Mouse (Mus musculus): ENCODE data around the gene Pik3r6. TPM values are rescaled to one million over a fixed set of nuclear protein-coding genes. Genes with fewer than 3 reads are reported as not detected.

Gene Pik3r6
- polyA plus RNA-seq, 2 experiments = 1.3 to 1.5 TPM

DNA sequence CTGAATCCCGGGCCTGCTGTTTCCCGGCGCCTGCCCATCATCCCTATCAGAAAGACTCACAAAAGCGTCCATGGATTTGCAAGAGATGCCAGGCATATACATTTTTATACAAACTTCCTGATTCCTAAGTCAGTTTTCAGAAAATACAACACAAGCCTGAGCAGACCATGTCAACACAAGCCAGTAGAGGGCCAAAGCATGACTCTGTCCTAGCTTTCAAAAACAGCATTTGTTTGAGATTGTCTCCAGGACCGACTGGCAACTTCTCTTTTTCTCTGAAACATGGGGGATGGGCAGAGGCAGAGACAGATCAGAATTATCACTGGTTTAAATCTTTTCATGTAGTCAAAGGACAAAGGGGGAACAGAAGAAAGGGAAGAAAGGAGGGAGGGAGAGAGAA is 18.5 kb downstream of the Pik3r6 start:
- Histone ChIP-seq H3K4me3 (ENCODE audit: insufficient read depth in 1 of 2, low read depth in 2 of 2, low read length in 2 of 2) (no peak overlapping the region), H3K27ac (no peak overlapping the region), H3K4me2 (ENCODE audit: low read depth) (no peak overlapping the region), H3K36me3 (replicated peaks; ENCODE audit: control insufficient read depth, insufficient read depth, low read depth) (no peaks in the 10 kb centered on the region), H3K9me3 (ENCODE audit: control insufficient read depth, low read length) (no peaks in the 10 kb centered on the region), H3K27me3 (ENCODE audit: control insufficient read depth, insufficient read depth, low read length) (no peaks in the 10 kb centered on the region), H3K9ac (replicated peaks) (no peak overlapping the region), H3K4me1 (replicated peaks; ENCODE audit: control insufficient read depth in 2 of 2, insufficient read depth in 2 of 2, low read length in 1 of 2) (no peaks in the 10 kb centered on the region)
- no peak for TF ChIP-seq CTCF (IDR thresholded peaks at IDR 0.05; ENCODE audit: low read depth)
- no peak for DNase-seq (ENCODE audit: low read depth in 3 of 3, low spot score in 3 of 3)
- WGBS (ENCODE audit: insufficient replicate concordance) = 47% methylated on average over 5 of the region's 5 CpGs
- no peak for ATAC-seq (ENCODE audit: insufficient read depth)

DNA sequence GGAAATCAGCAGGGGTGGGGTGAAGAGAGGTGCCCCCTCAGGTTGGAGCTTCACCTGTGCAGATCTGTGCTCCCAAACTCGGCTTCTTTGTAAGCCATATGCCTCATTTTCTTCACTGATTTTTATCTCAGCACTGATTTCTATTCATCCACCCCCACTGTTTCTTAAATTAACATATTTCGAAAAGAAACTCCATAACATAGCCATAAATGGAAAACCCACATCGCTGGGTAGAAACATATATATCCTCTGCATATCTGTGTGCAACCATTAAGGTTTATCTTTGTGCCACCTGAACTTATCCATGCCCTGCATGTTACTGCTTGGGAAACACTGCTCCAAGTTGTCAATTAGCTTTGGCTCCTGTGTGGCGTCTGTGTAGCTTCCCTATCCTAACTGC is 23.6 kb downstream of the Pik3r6 start:
- ATAC-seq (ENCODE audit: insufficient read depth) (no peak), DNase-seq (ENCODE audit: low read depth in 3 of 3, low spot score in 3 of 3) (no peak)
- H3K4me3 ChIP-seq (ENCODE audit: insufficient read depth in 1 of 2, low read depth in 2 of 2, low read length in 2 of 2) = no peak overlapping the region
- no peak overlapping the region for H3K4me2 ChIP-seq (ENCODE audit: low read depth)
- H3K4me1 ChIP-seq (replicated peaks; ENCODE audit: control insufficient read depth in 2 of 2, insufficient read depth in 2 of 2, low read length in 1 of 2) = no peaks in the 10 kb centered on the region
- no peaks in the 10 kb centered on the region for H3K36me3 ChIP-seq (replicated peaks; ENCODE audit: control insufficient read depth, insufficient read depth, low read depth)
- H3K9me3 ChIP-seq (ENCODE audit: control insufficient read depth, low read length) = no peaks in the 10 kb centered on the region
- no peak overlapping the region for H3K9ac ChIP-seq (replicated peaks)
- no peaks in the 10 kb centered on the region for H3K27me3 ChIP-seq (ENCODE audit: control insufficient read depth, insufficient read depth, low read length)
- TF ChIP-seq EP300 (IDR thresholded peaks at IDR 0.05; ENCODE audit: low read depth) = no peak
- no peak for TF ChIP-seq CTCF (IDR thresholded peaks at IDR 0.05; ENCODE audit: low read depth)
- no peak overlapping the region for H3K27ac ChIP-seq
- 57% methylated on average over 4 of the region's 4 CpGs for WGBS (ENCODE audit: insufficient replicate concordance)

DNA sequence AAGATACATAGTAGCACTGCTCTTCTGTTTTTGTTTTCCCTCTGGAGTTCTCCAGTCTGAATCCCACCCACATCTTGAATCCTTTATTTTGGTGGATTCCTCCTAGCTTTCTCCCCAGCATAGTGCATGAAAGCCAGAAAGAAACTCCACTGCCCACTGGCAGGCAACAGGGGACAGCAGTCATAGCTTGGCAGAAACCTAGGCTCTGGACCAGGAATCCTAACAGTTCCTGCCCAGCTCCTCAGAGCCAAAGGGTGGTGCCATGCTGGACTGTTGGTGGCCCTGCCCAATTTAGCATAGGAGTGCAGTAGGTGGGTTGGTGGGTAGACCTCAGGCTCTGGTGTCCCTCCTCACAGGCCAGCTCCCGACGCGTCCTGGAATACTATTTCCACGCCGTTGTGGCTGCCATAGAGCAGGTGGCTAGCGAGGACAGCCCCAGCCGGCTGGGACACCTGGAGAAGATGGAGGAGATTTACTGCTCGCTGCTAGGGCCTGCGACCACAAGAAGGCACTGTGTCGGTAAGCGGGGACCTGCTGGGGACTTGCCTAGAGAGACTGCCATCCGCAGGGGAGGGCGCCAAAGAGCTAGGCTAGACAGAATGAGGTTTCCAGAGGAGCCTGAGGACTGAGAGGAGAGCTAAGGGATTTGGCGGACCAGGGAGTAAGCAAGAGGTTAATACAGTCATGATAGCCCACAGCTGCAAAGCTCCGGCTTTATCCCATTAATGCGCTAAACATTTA is 28.4 kb downstream of the Pik3r6 start:
- H3K27ac ChIP-seq = no peak overlapping the region
- no peaks in the 10 kb centered on the region for H3K27me3 ChIP-seq (ENCODE audit: control insufficient read depth, insufficient read depth, low read length)
- DNase-seq (ENCODE audit: low read depth in 3 of 3, low spot score in 3 of 3) = no peak
- TF ChIP-seq CTCF (IDR thresholded peaks at IDR 0.05; ENCODE audit: low read depth) (peak; percentile 53), EP300 (IDR thresholded peaks at IDR 0.05; ENCODE audit: low read depth) (no peak)
- no peak overlapping the region for H3K9ac ChIP-seq (replicated peaks)
- WGBS (ENCODE audit: insufficient replicate concordance) = 47% methylated on average over 16 of the region's 16 CpGs
- no peaks in the 10 kb centered on the region for H3K4me1 ChIP-seq (replicated peaks; ENCODE audit: control insufficient read depth in 2 of 2, insufficient read depth in 2 of 2, low read length in 1 of 2)
- no peaks in the 10 kb centered on the region for H3K9me3 ChIP-seq (ENCODE audit: control insufficient read depth, low read length)
- no peak overlapping the region for H3K4me2 ChIP-seq (ENCODE audit: low read depth)
- no peak for ATAC-seq (ENCODE audit: insufficient read depth)
- no peak overlapping the region for H3K4me3 ChIP-seq (ENCODE audit: insufficient read depth in 1 of 2, low read depth in 2 of 2, low read length in 2 of 2)
- no peaks in the 10 kb centered on the region for H3K36me3 ChIP-seq (replicated peaks; ENCODE audit: control insufficient read depth, insufficient read depth, low read depth)

DNA sequence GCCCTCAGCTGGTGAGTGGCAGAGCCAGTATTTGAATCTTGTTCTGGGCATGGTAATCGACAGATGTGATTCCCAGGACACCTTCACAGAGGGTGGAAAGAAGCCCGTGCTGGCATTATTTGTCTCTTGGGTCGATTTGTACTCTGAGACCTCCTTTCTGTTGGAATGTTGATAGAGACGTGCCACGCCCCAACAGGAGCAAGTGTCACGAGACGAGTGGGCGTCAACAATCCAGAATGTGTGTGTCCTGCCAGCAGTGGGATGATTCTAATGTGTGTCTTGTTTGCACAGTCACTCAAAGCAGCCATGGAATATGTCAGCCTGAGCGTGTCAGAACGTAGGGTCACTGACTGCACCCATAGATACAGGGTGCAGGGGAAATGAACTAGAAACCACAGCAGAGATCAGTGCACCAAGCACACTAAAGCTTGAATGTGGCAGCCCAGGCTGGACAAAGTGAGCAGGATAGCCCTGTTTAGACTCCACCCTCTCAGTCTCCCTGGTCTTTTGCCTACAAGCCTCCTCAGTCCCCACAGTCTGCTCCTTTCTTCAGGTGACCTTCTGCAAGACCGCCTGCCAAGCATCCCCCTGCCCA is 29.2 kb downstream of the Pik3r6 start:
- Histone ChIP-seq H3K9ac (replicated peaks) (no peak overlapping the region), H3K36me3 (replicated peaks; ENCODE audit: control insufficient read depth, insufficient read depth, low read depth) (no peaks in the 10 kb centered on the region), H3K4me2 (ENCODE audit: low read depth) (no peak overlapping the region), H3K27me3 (ENCODE audit: control insufficient read depth, insufficient read depth, low read length) (no peaks in the 10 kb centered on the region), H3K4me3 (ENCODE audit: insufficient read depth in 1 of 2, low read depth in 2 of 2, low read length in 2 of 2) (no peak overlapping the region), H3K4me1 (replicated peaks; ENCODE audit: control insufficient read depth in 2 of 2, insufficient read depth in 2 of 2, low read length in 1 of 2) (no peaks in the 10 kb centered on the region), H3K9me3 (ENCODE audit: control insufficient read depth, low read length) (no peaks in the 10 kb centered on the region), H3K27ac (no peak overlapping the region)
- 63% methylated on average over 11 of the region's 11 CpGs for WGBS (ENCODE audit: insufficient replicate concordance)
- TF ChIP-seq EP300 (IDR thresholded peaks at IDR 0.05; ENCODE audit: low read depth) (no peak), CTCF (IDR thresholded peaks at IDR 0.05; ENCODE audit: low read depth) (no peak)
- ATAC-seq (ENCODE audit: insufficient read depth) (no peak), DNase-seq (ENCODE audit: low read depth in 3 of 3, low spot score in 3 of 3) (no peak)

DNA sequence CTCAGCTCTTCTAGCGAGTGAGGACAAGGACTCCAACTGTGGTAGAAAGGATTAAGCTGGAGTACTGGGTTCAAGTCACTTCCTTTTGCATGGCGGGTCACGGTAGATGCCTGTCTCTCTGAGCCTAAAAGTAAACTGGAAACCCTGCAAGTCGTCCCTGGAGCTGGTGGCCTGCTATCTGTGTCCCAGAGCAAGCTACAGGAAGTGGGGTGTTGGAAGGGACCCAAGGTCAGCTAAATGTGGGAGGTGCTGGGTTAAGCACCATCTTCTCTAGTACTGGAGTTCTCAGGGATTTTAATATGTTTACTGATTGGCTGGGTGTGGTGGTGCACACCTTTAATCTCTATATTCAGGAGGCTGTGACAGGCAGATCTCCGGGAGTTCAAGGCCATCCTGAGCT is 30.0 kb downstream of the Pik3r6 start:
- Histone ChIP-seq H3K4me1 (replicated peaks; ENCODE audit: control insufficient read depth in 2 of 2, insufficient read depth in 2 of 2, low read length in 1 of 2) (no peaks in the 10 kb centered on the region), H3K9me3 (ENCODE audit: control insufficient read depth, low read length) (no peaks in the 10 kb centered on the region), H3K27ac (no peak overlapping the region), H3K36me3 (replicated peaks; ENCODE audit: control insufficient read depth, insufficient read depth, low read depth) (no peaks in the 10 kb centered on the region), H3K9ac (replicated peaks) (no peak overlapping the region), H3K27me3 (ENCODE audit: control insufficient read depth, insufficient read depth, low read length) (no peaks in the 10 kb centered on the region), H3K4me3 (ENCODE audit: insufficient read depth in 1 of 2, low read depth in 2 of 2, low read length in 2 of 2) (no peak overlapping the region), H3K4me2 (ENCODE audit: low read depth) (no peak overlapping the region)
- WGBS (ENCODE audit: insufficient replicate concordance) = 52% methylated on average over 5 of the region's 5 CpGs
- TF ChIP-seq EP300 (IDR thresholded peaks at IDR 0.05; ENCODE audit: low read depth) = no peak
- TF ChIP-seq CTCF (IDR thresholded peaks at IDR 0.05; ENCODE audit: low read depth) = no peak
- no peak for ATAC-seq (ENCODE audit: insufficient read depth)
- DNase-seq (ENCODE audit: low read depth in 3 of 3, low spot score in 3 of 3) = no peak
